Mouse (Mus musculus) layer of hippocampus, postnatal 10 days (tissue): ENCODE measurements around the gene Lin7c. TPM values are rescaled to one million over a fixed set of nuclear protein-coding genes. Genes with fewer than 3 reads are reported as not detected.
A peak's percentile ranks its signal among the peaks of the same experiment; 100 is the strongest.

Experiments used
- DNase-seq, 2 experiments: peaks; one replicate each; pipeline ENCODE4 v3.0.0; 2021; ENCODE audit warnings: low spot score in 2 of 2
- total RNA-seq, 2 experiments: library from RNA; stranded (reverse); gene quantifications; 2 replicates each; pipeline ENCODE4 v1.2.3; 2021

The Lin7c gene
- total RNA-seq, 2 experiments from 2014 or later, result 142 to 160 TPM

DNA sequence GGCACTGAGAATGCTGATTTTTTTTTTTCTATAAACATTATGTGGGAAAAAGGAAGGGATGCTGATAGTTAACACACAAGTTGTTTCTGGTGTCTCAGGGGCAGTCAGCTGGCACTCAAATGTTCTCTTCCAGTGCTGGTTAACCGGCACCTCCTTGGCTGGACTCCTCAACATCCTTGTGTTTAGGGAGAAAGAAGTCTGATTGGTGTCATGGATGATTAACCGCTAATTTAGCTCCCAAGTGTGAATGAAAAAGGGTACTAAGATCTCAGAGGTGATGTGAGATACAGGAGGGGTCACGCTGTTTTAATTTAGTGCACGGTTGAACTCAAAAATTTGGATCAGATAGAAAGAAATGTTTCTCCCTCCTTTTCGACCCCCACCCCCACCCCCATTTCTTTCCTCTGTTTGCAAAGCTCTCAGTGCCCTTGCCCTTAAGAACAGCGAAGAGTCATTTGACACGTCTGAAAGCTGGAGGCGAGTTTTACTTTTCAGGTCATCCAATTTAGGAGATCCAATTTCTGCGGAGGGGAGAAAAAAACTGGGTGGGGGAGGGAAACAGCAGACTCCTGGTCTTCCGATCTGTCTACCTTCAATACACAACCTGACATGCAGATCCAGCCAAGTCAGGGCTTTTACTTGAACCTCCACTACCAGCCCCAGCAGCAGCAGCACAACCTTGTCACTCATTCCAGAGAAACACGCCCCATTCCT lies 26.3 kb downstream of the Lin7c start:
- no peak for DNase-seq

DNA sequence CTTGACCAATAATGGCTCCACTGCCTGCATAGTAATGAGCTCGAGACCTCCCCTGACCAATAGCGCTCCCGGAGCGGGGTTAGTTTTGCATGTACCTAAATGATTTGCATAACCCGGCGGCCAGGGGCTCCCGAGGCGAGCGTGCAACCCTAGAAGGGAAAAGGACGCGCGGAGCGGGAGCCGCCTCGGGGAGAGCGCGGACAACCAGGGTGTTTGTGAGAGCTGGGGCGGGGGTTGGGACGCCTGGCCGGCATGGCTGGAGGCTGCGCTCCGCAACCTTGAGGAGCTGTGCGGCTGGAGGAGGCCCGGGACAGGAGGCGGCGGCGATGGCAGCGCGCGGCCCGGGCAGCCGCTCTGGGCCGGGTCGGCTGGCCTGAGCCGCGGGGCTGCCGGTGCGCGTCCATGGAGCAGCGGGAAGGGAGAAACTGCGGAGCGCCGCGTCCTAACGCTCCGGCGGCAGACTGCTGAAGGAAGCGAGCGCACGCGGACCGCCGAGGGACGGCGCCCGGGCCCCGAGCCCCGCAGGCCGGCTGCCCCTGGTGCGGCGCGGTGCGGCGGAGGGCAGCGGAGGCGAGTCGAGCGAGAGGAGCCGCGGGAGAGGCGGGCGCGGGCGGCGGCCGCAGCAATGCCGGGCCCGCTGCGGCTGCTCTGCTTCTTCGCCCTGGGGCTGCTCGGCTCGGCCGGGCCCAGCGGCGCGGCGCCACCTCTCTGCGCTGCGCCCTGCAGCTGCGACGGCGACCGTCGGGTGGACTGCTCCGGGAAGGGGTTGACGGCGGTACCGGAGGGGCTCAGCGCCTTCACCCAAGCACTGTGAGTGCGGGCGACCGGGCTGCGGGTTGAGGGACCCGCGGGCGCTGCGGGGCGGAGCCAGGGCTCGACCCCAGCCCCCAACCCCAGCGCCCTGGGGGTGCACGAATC lies 27.1 kb downstream of the Lin7c start, which contains the start of gene Lgr4:
Lgr4 (plus strand) TSS at position 152 of the 918 bp plus-strand sequence.
- peak; percentile 85 to 91 for DNase-seq

- no peak for DNase-seq
Measured at GRCm38 (mm10) chr2:109918592-109919262, 28.1 kb downstream of the Lin7c start.

DNA sequence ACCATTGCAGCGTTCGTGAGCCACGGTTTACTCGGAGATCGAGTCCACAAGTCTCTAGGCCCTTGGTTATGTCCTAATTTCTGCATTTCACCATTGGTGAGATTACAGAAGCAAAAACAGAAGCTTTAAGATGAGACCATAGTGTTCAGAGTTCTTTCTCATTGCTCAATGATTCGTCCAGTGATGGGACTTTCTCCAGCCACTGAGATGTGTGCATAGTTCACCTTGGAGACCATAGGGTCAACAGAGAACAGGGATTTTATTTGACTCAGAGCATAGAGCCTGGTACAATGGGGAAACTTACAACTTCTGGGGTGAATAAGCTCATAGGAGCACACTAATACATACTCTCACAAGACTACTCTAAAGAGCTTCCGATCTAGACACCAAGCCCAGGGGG lies 29.8 kb downstream of the Lin7c start:
- no peak for DNase-seq

DNA sequence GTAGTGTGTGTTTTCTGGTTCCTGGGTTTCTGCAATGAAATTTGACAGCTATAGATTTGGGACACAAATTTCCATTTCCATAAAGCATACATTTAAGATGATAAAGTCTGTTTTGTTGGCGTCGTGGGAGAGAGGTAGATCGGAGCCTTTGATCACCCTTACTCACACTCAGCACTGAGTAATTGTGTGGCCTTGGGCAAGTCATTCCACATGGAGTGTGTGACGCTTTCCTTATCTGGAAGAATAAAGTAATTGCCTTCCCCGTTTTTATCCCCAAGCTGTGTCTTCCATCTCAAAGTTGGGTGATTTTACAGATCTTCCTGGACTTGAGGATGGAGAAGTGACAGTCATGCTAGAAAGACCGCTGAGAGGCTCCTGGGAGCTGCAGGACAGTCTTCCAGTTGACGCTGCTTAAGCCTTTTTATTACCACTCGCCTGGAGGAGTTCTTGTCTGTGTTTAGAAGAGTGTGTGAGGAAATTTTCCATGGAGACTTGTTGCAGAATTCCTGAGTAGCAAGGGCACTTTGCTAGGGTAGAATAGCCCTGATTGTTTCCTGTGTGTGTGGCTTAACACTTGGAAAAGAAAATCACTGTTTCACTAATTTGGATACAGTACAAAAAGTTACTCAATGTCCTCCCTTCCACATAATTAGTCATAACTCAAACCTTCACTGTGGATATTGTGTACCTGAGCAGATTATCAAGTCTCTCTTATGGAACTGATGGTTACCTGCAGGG lies 30.8 kb downstream of the Lin7c start:
- DNase-seq, result no peak

- no peak for DNase-seq
Measured at GRCm38 (mm10) chr2:109922306-109922705, 31.7 kb downstream of the Lin7c start.

GRCm38 (mm10) chr2:109923031-109923430 lies 32.4 kb downstream of the Lin7c start:
- DNase-seq, result no peak

- no peak for DNase-seq
Measured at GRCm38 (mm10) chr2:109923945-109924344, 33.3 kb downstream of the Lin7c start.

DNA sequence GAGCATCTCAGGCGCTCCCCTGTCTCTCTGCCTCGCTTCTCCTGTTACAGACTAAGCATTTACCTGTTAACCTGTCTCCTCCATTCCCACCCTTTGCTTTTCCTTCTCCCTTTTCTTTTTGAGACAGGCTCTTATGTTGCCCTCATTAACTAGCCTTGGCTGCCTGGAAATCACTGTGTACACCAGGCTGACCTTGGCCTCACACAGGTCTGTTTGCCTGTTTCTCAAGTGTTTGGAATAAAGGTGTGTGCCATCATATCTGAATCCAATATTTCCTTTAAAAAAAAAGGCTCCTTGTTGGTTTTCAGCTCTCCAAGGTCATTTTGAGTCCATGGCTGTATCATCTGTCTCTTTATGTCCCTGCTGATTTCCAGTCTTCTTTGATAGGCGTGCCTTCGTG lies 36.3 kb downstream of the Lin7c start:
- DNase-seq, result no peak

DNA sequence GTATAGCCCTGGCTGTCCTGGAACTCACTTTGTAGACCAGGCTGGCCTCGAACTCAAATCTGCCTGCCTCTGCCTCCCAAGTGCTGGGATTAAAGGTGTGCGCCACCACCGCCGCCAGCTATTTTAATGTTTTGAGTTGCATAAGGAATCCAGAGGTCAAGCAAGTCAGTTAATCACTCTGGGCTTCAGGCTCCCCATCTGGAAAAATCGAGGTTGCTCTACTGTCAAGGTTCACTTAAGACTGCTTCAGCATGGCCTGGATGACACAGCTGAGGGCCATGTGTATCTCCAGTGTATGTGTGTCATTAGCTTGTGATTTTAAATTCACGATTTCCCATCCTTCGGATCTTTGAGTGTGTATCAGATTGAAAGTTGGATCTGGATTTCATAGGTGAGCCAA lies 36.8 kb downstream of the Lin7c start:
- DNase-seq, result no peak

DNA sequence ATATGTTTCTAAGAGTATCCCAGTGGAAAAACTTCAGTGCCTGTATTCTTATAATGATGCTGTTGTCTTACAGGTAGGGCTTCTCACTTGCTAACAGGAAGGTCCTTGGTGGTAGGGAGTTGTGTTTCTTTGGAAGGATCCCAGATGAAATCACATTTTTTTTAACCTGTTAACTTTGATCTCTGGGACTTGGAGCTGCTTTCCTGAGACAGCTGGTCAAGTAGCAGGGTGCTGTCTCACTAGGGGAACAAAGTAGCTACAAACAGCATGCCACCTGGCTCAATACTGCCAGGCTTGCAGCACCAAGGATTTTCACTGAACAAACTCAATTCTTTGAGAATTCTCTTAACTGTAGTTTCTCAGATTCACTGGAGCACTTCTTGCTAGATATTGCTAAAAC lies 37.2 kb downstream of the Lin7c start:
- DNase-seq, result no peak

DNA sequence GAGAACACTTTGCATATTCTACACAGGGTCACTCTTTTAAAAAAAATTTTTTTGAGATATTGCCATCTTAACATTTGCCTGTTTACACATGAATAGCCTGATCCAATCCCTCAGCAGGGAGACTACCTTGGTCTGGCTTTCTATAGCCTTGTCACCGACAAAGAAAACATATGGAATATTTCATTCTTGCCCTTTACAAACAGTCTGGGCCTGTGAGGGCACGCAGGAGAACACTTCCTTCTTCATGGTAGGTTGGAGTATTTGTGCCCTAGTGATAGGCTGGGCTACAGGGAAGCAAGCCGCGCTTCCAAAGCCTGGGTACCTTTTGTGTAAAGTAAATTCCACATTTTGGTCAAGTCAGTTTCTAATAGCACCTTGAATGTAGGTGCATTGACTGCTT lies 38.1 kb downstream of the Lin7c start:
- no peak for DNase-seq

DNA sequence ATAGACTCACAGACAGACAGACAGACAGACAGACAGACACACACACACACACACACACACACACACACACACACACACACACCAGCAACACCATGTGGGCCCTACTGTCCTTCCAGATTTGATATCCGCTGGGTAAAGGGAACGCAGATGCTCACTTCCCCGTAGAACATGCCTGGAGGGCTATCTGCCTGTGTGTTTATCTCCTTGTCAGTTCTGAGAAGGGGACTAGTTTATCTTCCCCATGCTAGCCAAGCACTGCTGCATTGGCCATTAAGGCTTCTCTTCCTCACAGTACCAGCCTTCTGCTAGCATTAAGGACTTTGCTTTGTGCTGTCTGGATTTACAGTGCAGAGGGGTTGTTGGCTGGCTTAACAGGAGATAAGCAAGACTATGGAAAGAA lies 38.6 kb downstream of the Lin7c start:
- DNase-seq, result no peak

DNA sequence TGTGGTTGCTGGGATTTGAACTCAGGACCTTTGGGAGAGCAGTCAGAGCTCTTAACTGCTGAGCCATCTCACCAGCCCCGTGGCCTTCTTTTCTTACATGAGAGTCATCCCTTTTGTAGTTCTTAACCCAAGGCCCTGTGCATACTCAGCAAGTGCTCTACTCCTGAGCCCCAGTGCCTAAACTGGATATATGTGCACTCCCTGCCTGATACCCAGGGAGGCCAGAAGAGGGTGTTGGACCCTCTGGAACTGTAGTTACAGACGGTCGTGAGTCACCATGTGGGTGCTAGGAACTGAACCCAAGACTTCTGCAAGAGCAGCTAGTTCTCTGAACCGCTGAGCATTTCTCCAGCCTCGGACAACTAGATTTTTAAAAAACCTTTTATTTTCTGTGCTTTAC lies 39.7 kb downstream of the Lin7c start:
- no peak for DNase-seq

DNA sequence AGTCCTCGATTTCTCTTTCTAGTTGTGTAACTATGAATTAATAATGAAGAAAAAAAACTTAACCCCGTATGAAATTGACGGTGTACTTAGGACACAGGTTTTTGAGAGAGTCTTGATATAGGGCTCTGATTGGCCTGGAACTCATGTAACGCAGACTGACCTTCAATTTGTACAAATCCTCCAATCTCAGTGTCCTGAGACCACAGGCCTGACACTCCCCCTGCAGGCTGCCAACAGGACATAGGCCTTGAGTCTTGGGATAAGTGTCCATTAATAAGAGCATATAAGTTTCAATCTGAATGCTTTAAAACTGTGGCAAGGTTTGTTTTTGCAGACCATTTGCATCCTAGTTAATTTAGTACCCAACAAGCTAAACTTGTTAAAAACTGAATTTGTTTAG lies 40.1 kb downstream of the Lin7c start:
- no peak for DNase-seq

DNA sequence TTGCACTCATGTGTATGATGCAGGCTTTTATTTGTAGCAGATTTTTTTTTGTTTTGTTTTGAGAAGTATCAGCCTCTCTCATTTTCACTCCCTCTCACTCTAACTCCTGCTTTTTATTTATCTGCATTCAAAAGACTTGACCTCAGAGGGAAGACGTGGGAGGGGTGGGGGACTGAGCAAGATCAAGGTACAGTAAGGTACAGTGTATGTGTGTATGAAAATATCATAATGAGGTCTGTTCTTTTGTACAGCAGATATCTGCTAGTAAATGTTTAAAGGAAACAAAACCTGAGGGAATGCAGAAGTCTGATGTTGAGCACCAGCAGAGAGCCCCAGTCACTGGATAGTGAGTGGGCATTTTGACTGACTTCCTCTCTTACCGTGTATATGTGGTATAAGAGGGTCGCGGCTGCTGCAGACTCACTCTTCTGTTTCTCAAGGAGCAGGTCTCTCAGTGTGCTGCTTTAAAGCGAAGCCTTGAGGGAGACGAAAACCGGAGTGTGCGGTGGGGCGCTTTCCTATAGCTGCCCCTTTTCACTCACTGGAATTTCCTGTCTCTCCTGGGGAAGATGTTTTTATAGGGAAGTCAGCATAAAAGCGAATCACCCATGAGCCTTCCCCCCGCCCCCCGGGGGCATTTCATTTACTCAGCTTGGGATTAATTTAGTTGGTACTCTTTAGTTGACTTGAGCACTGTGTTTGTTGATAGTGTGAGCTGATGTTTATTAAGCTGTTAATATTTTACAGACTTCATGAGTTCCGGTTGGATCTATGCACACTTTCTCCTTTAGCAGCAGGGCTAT lies 41.5 kb downstream of the Lin7c start:
- DNase-seq, result no peak

DNA sequence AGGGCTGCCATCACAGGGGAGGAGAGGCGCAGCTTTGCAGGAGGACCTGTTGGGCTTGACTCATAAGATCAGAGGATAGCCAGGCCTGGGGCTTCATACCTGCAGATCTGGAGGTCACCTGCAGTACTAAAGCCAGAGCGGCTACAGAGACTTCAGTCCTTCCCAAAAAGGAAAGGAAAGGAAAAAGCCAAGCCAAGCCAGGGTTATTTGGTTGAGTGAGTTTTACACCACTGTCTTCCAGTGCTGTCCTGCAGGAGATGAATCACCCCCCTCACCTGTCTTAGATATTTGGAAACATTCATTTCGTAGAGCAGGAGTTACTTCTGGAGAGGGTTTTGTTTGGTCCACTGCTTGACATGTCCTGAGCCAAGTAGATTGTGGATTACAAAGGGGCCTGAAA lies 42.5 kb downstream of the Lin7c start:
- DNase-seq, result no peak

DNA sequence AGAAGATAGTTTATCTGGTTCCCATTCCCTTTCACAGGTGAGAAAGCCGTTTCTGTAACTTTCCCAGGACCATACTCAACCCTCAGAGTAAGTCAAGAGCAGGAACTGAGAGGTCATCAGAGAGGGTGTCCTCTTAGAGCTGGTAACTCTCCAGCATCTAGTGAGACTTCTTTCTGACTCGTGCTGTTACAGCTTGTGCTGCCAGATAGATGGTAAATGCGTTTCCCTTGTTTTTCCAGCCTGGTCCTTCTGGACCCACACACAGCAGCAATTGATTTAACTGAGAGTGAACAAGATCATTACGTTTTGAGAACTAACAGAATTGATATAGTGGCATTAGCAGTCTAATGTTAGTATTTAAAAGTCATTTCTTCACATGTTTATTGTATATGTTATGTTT lies 43.4 kb downstream of the Lin7c start:
- no peak for DNase-seq

GRCm38 (mm10) chr2:109935194-109935593 lies 44.5 kb downstream of the Lin7c start:
- no peak for DNase-seq

DNA sequence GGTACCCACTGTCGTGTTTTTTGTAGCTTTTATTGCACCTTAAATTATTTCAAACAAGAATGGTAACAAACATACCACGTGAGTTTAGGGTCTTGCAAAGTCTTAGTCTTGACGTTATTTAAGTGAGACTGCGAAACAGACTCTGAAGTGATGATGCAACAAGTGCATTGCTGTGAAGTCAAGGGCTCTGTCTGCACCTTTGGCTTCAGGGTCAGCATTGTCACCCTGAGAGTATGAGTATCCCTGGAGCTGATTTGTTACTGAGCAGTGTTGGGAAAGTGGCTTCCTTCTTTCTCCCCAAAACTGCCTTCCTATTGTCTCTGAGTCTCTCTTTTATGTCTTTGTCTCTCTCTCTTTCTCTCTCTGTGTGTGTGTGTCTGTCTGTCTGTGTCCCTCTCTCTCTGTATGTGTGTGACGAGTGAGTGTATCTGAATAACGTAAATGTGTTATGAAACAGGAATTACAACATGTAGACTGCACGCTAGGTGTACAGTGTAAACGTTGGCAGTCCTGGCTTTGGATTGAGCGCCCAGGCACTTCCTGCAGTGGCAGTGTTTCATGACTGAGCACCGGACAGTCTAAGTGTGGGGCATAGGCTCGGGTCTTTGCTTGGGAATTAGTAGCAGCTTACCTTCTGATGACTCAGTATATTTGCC lies 45.2 kb downstream of the Lin7c start:
- no peak for DNase-seq
